Mouse (Mus musculus): ENCODE measurements around the gene Fgfr2. TPM values are rescaled to one million over a fixed set of nuclear protein-coding genes. Genes with fewer than 3 reads are reported as not detected.

Fgfr2 gene
- polyA plus RNA-seq, 1 experiment, result 14.7 TPM

DNA sequence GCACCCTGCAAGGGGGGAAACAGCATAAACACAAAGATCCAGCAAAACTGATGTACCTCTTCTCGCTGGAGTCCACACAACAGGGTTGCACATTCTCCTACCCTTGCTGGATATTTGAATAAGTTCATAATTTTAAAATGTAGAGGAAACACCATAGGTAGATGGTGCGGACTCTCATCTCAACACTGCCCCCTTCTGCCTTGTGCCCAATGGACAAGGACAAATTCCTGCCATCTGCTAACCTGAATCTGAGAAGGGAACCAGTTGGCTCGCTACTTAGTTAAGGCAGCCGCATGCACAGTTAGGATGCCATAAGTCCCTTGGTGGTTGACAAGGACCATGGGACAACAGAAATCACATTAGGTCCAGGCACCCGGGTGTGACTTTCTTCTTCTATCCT is 2852.3 kb downstream of the Fgfr2 start:
- TF ChIP-seq CTCF (IDR thresholded peaks at IDR 0.05; ENCODE audit: extremely low read depth, insufficient read length, insufficient replicate concordance, low read depth, low read length), result no peak
- no peak for TF ChIP-seq POLR2A (IDR thresholded peaks at IDR 0.05; ENCODE audit: low read depth, low read length)
- WGBS, result 74% methylated on average over 5 of the region's 5 CpGs

DNA sequence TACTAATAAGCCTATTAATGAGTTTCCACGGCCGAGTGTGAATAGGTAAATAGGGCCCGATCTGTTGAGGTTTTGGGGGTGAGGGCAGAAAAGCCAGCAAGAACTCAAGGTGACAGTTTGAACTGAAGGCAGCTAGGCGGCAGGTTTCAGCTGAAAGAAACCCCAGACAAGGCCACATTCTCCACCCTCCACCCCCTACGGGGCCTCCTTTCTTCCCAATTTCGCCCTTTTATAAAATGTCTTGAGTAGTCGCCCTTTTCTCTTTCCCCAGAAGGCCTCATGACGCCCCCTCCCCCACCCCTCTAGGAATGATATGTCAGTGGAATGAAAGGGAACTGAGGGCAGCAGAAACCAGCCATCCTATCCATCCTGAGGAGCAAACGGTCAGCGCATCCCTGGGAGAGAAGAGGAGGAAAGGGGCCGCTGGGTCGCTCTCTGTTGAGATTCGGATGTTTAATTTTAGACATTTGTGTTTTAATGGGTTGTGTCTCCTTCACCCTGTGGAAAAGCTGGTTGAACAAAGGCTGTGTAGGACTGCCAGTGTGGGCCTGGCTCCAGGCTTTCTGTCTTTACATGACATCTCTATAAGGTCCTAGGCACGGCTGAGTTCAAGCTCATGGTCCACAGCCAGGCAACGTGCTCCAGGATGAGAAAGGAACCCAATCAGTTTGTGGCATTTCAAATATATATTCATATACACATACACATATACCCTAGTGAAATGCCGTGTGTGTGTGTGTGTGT is 2853.9 kb downstream of the Fgfr2 start:
- WGBS, result 92% methylated on average over 16 of the region's 16 CpGs
- Histone ChIP-seq H3K36me3 (ENCODE audit: control insufficient read depth, insufficient read depth, low read length) (no peaks in the 10 kb centered on the region), H3K27ac (ENCODE audit: insufficient read depth, low read depth, low read length) (no peak overlapping the region), H3K27me3 (ENCODE audit: control insufficient read depth, insufficient read depth, low read length) (peaks cover 7% of the 10 kb centered on the region), H3K4me1 (ENCODE audit: control insufficient read depth, insufficient read depth, insufficient read length, low read length) (peaks cover 6% of the 10 kb centered on the region), H3K4me3 (ENCODE audit: low read depth, low read length) (no peak overlapping the region)
- no peak for TF ChIP-seq POLR2A (IDR thresholded peaks at IDR 0.05; ENCODE audit: low read depth, low read length)
- no peak for TF ChIP-seq CTCF (IDR thresholded peaks at IDR 0.05; ENCODE audit: extremely low read depth, insufficient read length, insufficient replicate concordance, low read depth, low read length)

More for the DNA sequence above, 2852.3 kb downstream of the Fgfr2 start:
- no peak overlapping the region for H3K4me3 ChIP-seq (ENCODE audit: low read depth, low read length)
- H3K27me3 ChIP-seq (ENCODE audit: control insufficient read depth, insufficient read depth, low read length), result peaks cover 2% of the 10 kb centered on the region; the same call in 1 of the 2 replicates
- H3K36me3 ChIP-seq (ENCODE audit: control insufficient read depth, insufficient read depth, low read length), result no peaks in the 10 kb centered on the region
- H3K4me1 ChIP-seq (ENCODE audit: control insufficient read depth, insufficient read depth, insufficient read length, low read length), result peaks cover 1% of the 10 kb centered on the region; the same call in 1 of the 2 replicates
- no peak overlapping the region for H3K27ac ChIP-seq (ENCODE audit: insufficient read depth, low read depth, low read length)

DNA sequence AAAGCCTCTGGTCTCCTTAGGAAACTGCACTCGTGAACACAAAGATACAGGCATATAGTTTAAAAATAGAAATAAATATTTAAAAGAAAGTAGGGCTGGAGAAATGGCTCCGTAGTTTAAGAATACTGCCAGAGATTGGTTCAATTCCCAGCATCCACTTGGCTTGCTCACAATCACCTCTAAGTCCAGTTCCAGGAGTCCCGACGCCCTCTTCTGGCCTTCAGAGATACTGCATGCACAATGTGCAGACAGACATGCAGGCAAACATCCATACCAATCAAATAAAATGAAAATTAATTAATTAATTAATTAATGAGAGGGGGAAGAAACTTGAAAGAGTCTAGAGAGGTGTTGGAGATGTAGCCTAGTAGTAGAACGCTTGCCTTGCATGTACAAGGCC is 2856.1 kb downstream of the Fgfr2 start:
- WGBS, result 56% methylated on average over 5 of the region's 5 CpGs
- Histone ChIP-seq H3K4me1 (ENCODE audit: control insufficient read depth, insufficient read depth, insufficient read length, low read length) (peaks cover 6% of the 10 kb centered on the region), H3K36me3 (ENCODE audit: control insufficient read depth, insufficient read depth, low read length) (no peaks in the 10 kb centered on the region), H3K27ac (ENCODE audit: insufficient read depth, low read depth, low read length) (no peak overlapping the region), H3K27me3 (ENCODE audit: control insufficient read depth, insufficient read depth, low read length) (peaks cover 7% of the 10 kb centered on the region), H3K4me3 (ENCODE audit: low read depth, low read length) (no peak overlapping the region)
- TF ChIP-seq CTCF (IDR thresholded peaks at IDR 0.05; ENCODE audit: extremely low read depth, insufficient read length, insufficient replicate concordance, low read depth, low read length), result peak; percentile 64; the same call in 1 of the 2 replicates
- no peak for TF ChIP-seq POLR2A (IDR thresholded peaks at IDR 0.05; ENCODE audit: low read depth, low read length)

DNA sequence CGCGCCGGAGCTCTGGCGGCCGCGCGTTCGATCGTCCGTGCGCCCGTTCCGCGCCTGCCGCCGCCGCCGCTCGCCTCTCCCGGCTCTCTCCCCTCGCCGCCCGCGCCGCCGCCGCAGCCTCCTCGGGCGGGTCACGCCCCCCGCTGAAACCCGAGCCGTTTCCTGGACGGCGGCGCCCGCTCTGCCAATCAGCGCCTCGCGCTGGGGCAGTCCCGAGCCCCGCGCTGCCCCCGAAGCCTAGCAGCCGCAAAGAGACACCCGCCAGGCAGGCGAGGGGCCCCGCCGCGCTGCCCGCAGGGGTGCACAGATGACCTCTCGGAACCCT is 2857.0 kb downstream of the Fgfr2 start:
- peak overlapping the region; percentile 76; the same call in 1 of the 2 replicates for H3K27ac ChIP-seq (ENCODE audit: insufficient read depth, low read depth, low read length)
- H3K36me3 ChIP-seq (ENCODE audit: control insufficient read depth, insufficient read depth, low read length), result peaks cover 2% of the 10 kb centered on the region; the same call in 1 of the 2 replicates
- peaks cover 7% of the 10 kb centered on the region for H3K27me3 ChIP-seq (ENCODE audit: control insufficient read depth, insufficient read depth, low read length)
- peaks cover 6% of the 10 kb centered on the region for H3K4me1 ChIP-seq (ENCODE audit: control insufficient read depth, insufficient read depth, insufficient read length, low read length)
- H3K4me3 ChIP-seq (ENCODE audit: low read depth, low read length), result peak overlapping the region; percentile 89
- WGBS, result under 1% methylated on average over 32 of the region's 52 CpGs
- TF ChIP-seq CTCF (IDR thresholded peaks at IDR 0.05; ENCODE audit: extremely low read depth, insufficient read length, insufficient replicate concordance, low read depth, low read length) (no peak), POLR2A (IDR thresholded peaks at IDR 0.05; ENCODE audit: low read depth, low read length) (no peak)

DNA sequence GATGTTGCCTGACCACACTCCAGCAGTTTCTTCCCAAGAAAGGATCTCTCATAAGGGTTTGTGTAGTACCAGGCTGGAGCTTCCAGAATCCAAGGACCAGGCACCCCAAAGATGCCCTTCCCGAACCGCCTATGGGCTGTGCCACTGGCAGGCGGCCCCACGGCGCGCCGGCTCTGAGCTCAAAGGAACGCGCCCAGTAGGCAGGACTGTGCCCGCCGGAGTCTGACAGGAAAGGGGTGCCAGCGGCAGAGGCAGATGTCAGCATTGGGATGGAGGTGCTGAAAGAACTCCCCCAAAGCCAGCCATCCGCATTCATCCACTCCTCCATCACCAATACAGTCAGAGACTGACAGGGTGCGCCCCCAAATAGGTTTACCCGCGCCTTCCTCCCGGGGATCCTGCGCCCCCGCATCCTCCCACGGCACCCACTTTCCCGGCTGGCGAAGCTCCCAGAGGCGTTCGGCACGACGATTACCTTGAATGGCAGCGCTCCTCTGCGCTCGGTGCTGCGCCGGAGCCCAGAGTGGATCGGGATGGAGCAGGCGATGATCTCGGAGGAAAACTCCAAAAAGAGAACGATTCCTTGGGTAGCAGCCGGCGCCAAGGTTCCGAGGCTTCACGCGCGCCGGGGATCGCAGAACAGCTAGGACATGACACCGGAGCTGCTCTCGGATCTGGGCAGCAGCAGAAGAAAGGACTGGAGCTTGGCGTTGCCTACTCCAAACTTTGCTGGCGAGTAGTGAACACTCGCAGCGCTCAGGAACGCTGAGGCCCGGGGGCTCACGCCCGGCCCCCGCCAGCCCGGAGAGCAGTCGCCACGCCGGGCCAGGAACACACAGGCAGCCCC is 2857.6 kb downstream of the Fgfr2 start:
- H3K36me3 ChIP-seq (ENCODE audit: control insufficient read depth, insufficient read depth, low read length), result peaks cover 2% of the 10 kb centered on the region; the same call in 1 of the 2 replicates
- 1% methylated on average over 58 of the region's 58 CpGs for WGBS
- H3K27ac ChIP-seq (ENCODE audit: insufficient read depth, low read depth, low read length), result peak overlapping the region; percentile 76

DNA sequence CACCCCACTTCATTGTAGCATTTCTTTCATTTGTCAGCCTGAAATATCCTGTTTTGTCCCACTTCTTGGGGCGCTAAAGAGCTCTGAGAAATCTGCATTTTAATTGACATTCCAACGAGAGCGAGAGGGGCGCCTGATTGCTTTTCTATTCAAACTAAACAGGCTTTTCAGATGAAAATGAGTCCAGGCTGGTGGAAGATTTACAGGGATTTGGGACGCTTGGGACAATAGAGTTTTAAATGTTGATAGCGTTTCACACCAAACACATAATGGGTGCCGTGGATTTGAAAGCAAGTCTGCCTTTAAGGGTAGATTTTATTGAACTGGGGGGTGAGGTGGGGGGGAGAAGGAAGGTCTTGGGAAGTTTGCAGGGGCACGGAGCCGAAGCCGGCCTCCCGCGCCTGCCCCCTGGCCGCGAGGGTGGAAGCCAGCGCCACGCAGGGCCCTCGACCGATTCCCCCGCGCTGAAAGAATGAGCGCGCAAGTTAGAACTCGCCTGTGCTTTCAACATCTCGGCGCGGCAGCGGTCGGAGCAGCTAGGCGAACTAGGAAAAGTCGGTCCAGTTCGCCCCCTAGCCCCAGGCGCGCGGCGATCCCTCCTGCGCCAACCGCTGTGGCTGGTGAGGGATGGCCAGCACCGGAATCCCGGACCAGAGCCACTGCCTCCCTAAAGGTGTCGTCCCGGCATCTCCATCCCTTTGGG is 2858.4 kb downstream of the Fgfr2 start:
- peak overlapping the region; percentile 89 for H3K4me3 ChIP-seq (ENCODE audit: low read depth, low read length)
- 1% methylated on average over 41 of the region's 41 CpGs for WGBS
- peaks cover 7% of the 10 kb centered on the region for H3K27me3 ChIP-seq (ENCODE audit: control insufficient read depth, insufficient read depth, low read length)
- peaks cover 6% of the 10 kb centered on the region for H3K4me1 ChIP-seq (ENCODE audit: control insufficient read depth, insufficient read depth, insufficient read length, low read length)
- no peak for TF ChIP-seq CTCF (IDR thresholded peaks at IDR 0.05; ENCODE audit: extremely low read depth, insufficient read length, insufficient replicate concordance, low read depth, low read length)
- no peak for TF ChIP-seq POLR2A (IDR thresholded peaks at IDR 0.05; ENCODE audit: low read depth, low read length)
- H3K36me3 ChIP-seq (ENCODE audit: control insufficient read depth, insufficient read depth, low read length), result peaks cover 2% of the 10 kb centered on the region; the same call in 1 of the 2 replicates
- H3K27ac ChIP-seq (ENCODE audit: insufficient read depth, low read depth, low read length), result peak overlapping the region; percentile 76

More for the DNA sequence above, 2857.6 kb downstream of the Fgfr2 start:
- Histone ChIP-seq H3K4me3 (ENCODE audit: low read depth, low read length) (peak overlapping the region; percentile 89), H3K27me3 (ENCODE audit: control insufficient read depth, insufficient read depth, low read length) (peaks cover 7% of the 10 kb centered on the region), H3K4me1 (ENCODE audit: control insufficient read depth, insufficient read depth, insufficient read length, low read length) (peaks cover 6% of the 10 kb centered on the region)
- TF ChIP-seq CTCF (IDR thresholded peaks at IDR 0.05; ENCODE audit: extremely low read depth, insufficient read length, insufficient replicate concordance, low read depth, low read length) (no peak), POLR2A (IDR thresholded peaks at IDR 0.05; ENCODE audit: low read depth, low read length) (no peak)

All from small intestine, adult 2 months (tissue).